Mouse (Mus musculus) hindbrain, embryonic 10.5 days (tissue): ENCODE measurements around the gene Sox5. TPM values are rescaled to one million over a fixed set of nuclear protein-coding genes. Genes with fewer than 3 reads are reported as not detected.

ENCODE experiments used
- DNase-seq: peaks from one replicate; pipeline ENCODE4 v3.0.0-alpha.2; 2017; ENCODE audit warnings: low spot score
- H3K27ac ChIP-seq: fragments of 300-500 bp; sonication (generic); 2 replicates; pipeline ENCODE4 v1.5.1; 2016; ENCODE audit warnings: mild to moderate bottlenecking, moderate library complexity
- H3K27me3 ChIP-seq: fragments of 300-500 bp; sonication (generic); 2 replicates; pipeline ENCODE4 v1.6.1; 2016; ENCODE audit warnings: mild to moderate bottlenecking; ENCODE audit not compliant: poor library complexity, insufficient read depth, severe bottlenecking
- H3K36me3 ChIP-seq: fragments of 300-500 bp; sonication (generic); 2 replicates; pipeline ENCODE4 v1.6.1; 2016; ENCODE audit warnings: mild to moderate bottlenecking, moderate library complexity
- H3K4me1 ChIP-seq: fragments of 300-500 bp; sonication (generic); replicated peaks from 2 replicates; pipeline ENCODE4 v1.6.1; 2016; ENCODE audit warnings: mild to moderate bottlenecking
- H3K4me3 ChIP-seq: fragments of 300-500 bp; sonication (generic); 2 replicates; pipeline ENCODE4 v1.5.1; 2016; ENCODE audit warnings: mild to moderate bottlenecking, moderate library complexity
- H3K9me3 ChIP-seq: fragments of 300-500 bp; sonication (generic); 2 replicates; pipeline ENCODE4 v1.6.1; 2016; ENCODE audit warnings: mild to moderate bottlenecking, moderate library complexity
- WGBS: fragments of 180-500 bp; shearing (Covaris S2); methylation state at CpG from one replicate; pipeline ENCODE4 v1.1.7; 2016; 5-methylcytosine and 5-hydroxymethylcytosine counted together
- polyA plus RNA-seq: library from polyadenylated mRNA; unstranded; fragments of >200 nt; fragmentation: Nextera tagmentation; extraction: Ambion mirVana; gene quantifications from 2 replicates; pipeline ENCODE4 v1.2.1, GENCODE M21; 2016

Sox5 gene
- polyA plus RNA-seq, 1 experiment from 2014 or later = 30.6 TPM

GRCm38 (mm10) chr6:144621089-144621769 is 160.5 kb downstream of the Sox5 start:
- peak overlapping the region; percentile 16; the same call in 1 of the 2 replicates for H3K27ac ChIP-seq
- no peaks in the 10 kb centered on the region for H3K27me3 ChIP-seq
- no peaks in the 10 kb centered on the region; the same call in 1 of the 2 replicates for H3K36me3 ChIP-seq
- 66% methylated on average over 3 of the region's 3 CpGs for WGBS
- H3K9me3 ChIP-seq = no peaks in the 10 kb centered on the region
- DNase-seq = no peak
- no peak overlapping the region for H3K4me3 ChIP-seq
- H3K4me1 ChIP-seq = peaks cover 8% of the 10 kb centered on the region; the same call in 1 of the 2 replicates

- Histone ChIP-seq H3K36me3 (no peaks in the 10 kb centered on the region), H3K4me3 (no peak overlapping the region), H3K27ac (peak overlapping the region; percentile 59; the same call in 1 of the 2 replicates), H3K4me1 (peaks cover 14% of the 10 kb centered on the region), H3K27me3 (no peaks in the 10 kb centered on the region), H3K9me3 (no peaks in the 10 kb centered on the region)
- 34% methylated on average over 4 of the region's 4 CpGs for WGBS
- DNase-seq = peak; percentile 27
Observed at GRCm38 (mm10) chr6:144611383-144611791, 170.4 kb downstream of the Sox5 start.

- no peak for DNase-seq
- Histone ChIP-seq H3K27ac (peak overlapping the region; percentile 59; the same call in 1 of the 2 replicates), H3K4me1 (peaks cover 14% of the 10 kb centered on the region), H3K9me3 (no peaks in the 10 kb centered on the region), H3K27me3 (no peaks in the 10 kb centered on the region), H3K4me3 (no peak overlapping the region), H3K36me3 (no peaks in the 10 kb centered on the region)
- 73% methylated on average over 8 of the region's 8 CpGs for WGBS
Observed at GRCm38 (mm10) chr6:144610878-144611277, 170.9 kb downstream of the Sox5 start.

- Histone ChIP-seq H3K4me1 (peaks cover 5% of the 10 kb centered on the region; the same call in 1 of the 2 replicates), H3K27ac (no peak overlapping the region), H3K27me3 (no peaks in the 10 kb centered on the region), H3K9me3 (no peaks in the 10 kb centered on the region), H3K36me3 (no peaks in the 10 kb centered on the region), H3K4me3 (no peak overlapping the region)
- no peak for DNase-seq
- WGBS = 92% methylated on average over 4 of the region's 4 CpGs
Observed at GRCm38 (mm10) chr6:144602883-144603282, 178.9 kb downstream of the Sox5 start.

GRCm38 (mm10) chr6:144600351-144600750 is 181.4 kb downstream of the Sox5 start:
- Histone ChIP-seq H3K36me3 (no peaks in the 10 kb centered on the region), H3K4me3 (no peak overlapping the region), H3K27me3 (no peaks in the 10 kb centered on the region), H3K4me1 (peaks cover 19% of the 10 kb centered on the region; the same call in 1 of the 2 replicates), H3K27ac (no peak overlapping the region), H3K9me3 (no peaks in the 10 kb centered on the region)
- 88% methylated on average over 5 of the region's 5 CpGs for WGBS
- no peak for DNase-seq

- no peak overlapping the region for H3K27ac ChIP-seq
- DNase-seq = no peak
- 47% methylated on average over 6 of the region's 6 CpGs for whole genome bisulfite sequencing
- no peaks in the 10 kb centered on the region for H3K27me3 ChIP-seq
- H3K9me3 ChIP-seq = no peaks in the 10 kb centered on the region
- H3K36me3 ChIP-seq = no peaks in the 10 kb centered on the region
- H3K4me3 ChIP-seq = no peak overlapping the region
- peaks cover 19% of the 10 kb centered on the region; the same call in 1 of the 2 replicates for H3K4me1 ChIP-seq
Observed at GRCm38 (mm10) chr6:144598324-144598973, 183.3 kb downstream of the Sox5 start.

- Histone ChIP-seq H3K36me3 (no peaks in the 10 kb centered on the region), H3K27ac (no peak overlapping the region), H3K4me3 (no peak overlapping the region), H3K27me3 (no peaks in the 10 kb centered on the region), H3K4me1 (peaks cover 19% of the 10 kb centered on the region; the same call in 1 of the 2 replicates), H3K9me3 (no peaks in the 10 kb centered on the region)
- 74% methylated on average over 8 of the region's 8 CpGs for WGBS
- no peak for DNase-seq
Observed at GRCm38 (mm10) chr6:144596536-144597210, 185.1 kb downstream of the Sox5 start.

GRCm38 (mm10) chr6:144584854-144585253 is 196.9 kb downstream of the Sox5 start:
- 39% methylated on average over 5 of the region's 5 CpGs for WGBS

GRCm38 (mm10) chr6:144584074-144584840 is 197.5 kb downstream of the Sox5 start:
- 48% methylated on average over 11 of the region's 11 CpGs for WGBS

More at GRCm38 (mm10) chr6:144584854-144585253, 196.9 kb downstream of the Sox5 start:
- Histone ChIP-seq H3K36me3 (no peaks in the 10 kb centered on the region), H3K27me3 (no peaks in the 10 kb centered on the region), H3K27ac (no peak overlapping the region), H3K4me1 (peaks cover 20% of the 10 kb centered on the region), H3K9me3 (no peaks in the 10 kb centered on the region), H3K4me3 (no peak overlapping the region)
- no peak for DNase-seq

GRCm38 (mm10) chr6:144579301-144579700 is 202.5 kb downstream of the Sox5 start:
- no peaks in the 10 kb centered on the region for H3K36me3 ChIP-seq
- no peak for DNase-seq
- WGBS = 46% methylated on average over 12 of the region's 12 CpGs
- no peak overlapping the region for H3K4me3 ChIP-seq
- H3K27ac ChIP-seq = no peak overlapping the region; the same call in 1 of the 2 replicates
- no peaks in the 10 kb centered on the region for H3K27me3 ChIP-seq
- no peaks in the 10 kb centered on the region for H3K9me3 ChIP-seq
- peaks cover 30% of the 10 kb centered on the region for H3K4me1 ChIP-seq

More at GRCm38 (mm10) chr6:144584074-144584840, 197.5 kb downstream of the Sox5 start:
- Histone ChIP-seq H3K4me1 (peaks cover 26% of the 10 kb centered on the region), H3K4me3 (no peak overlapping the region), H3K36me3 (no peaks in the 10 kb centered on the region), H3K27ac (peak overlapping the region; percentile 47), H3K27me3 (no peaks in the 10 kb centered on the region), H3K9me3 (no peaks in the 10 kb centered on the region)
- no peak for DNase-seq

- H3K4me3 ChIP-seq = no peak overlapping the region
- H3K4me1 ChIP-seq = peaks cover 9% of the 10 kb centered on the region
- 67% methylated on average over 17 of the region's 17 CpGs for WGBS
- H3K36me3 ChIP-seq = no peaks in the 10 kb centered on the region
- H3K27me3 ChIP-seq = no peaks in the 10 kb centered on the region
- H3K9me3 ChIP-seq = 0 out of 2 replicates have a peak, but pooled peaks cover 2% of the 10 kb centered on the region
- H3K27ac ChIP-seq = no peak overlapping the region
- DNase-seq = no peak
Observed at GRCm38 (mm10) chr6:144570850-144571249, 210.9 kb downstream of the Sox5 start.

- no peaks in the 10 kb centered on the region for H3K27me3 ChIP-seq
- DNase-seq = no peak
- WGBS = 87% methylated on average over 1 of the region's 1 CpGs
- H3K27ac ChIP-seq = no peak overlapping the region
- peaks cover 10% of the 10 kb centered on the region; the same call in 1 of the 2 replicates for H3K9me3 ChIP-seq
- no peak overlapping the region for H3K4me3 ChIP-seq
- 0 out of 2 replicates have a peak, but pooled peaks cover 9% of the 10 kb centered on the region for H3K36me3 ChIP-seq
- no peaks in the 10 kb centered on the region for H3K4me1 ChIP-seq
Observed at GRCm38 (mm10) chr6:144565827-144566226, 215.9 kb downstream of the Sox5 start.
